Mouse (Mus musculus) Patski (cell line): ENCODE results near the gene Asic2. TPM values are rescaled to one million over a fixed set of nuclear protein-coding genes. Genes with fewer than 3 reads are reported as not detected.
A peak's percentile ranks its signal among the peaks of the same experiment; 100 is the strongest.

Source experiments
- ATAC-seq: fragments of 100-300 bp; one replicate; pipeline ENCODE4 v1.8.0; 2021
- CTCF ChIA-PET: fragments of 350-600 bp; sonication (Branson Sonifier 250); formaldehyde crosslinking; loops from one replicate; lab custom pipeline; 2022; ENCODE audit warnings: inconsistent platforms; lab: Charles Lee
- POLR2A ChIA-PET: fragments of 350-600 bp; sonication (Branson Sonifier 250); formaldehyde crosslinking; loops from one replicate; lab custom pipeline; 2022; ENCODE audit warnings: antibody characterized with exemption, inconsistent platforms; lab: Charles Lee
- DNase-seq: peaks from one replicate; pipeline ENCODE4 v3.0.0-alpha.2; 2011; ENCODE audit warnings: low read depth, low spot score
- H3K27me3 ChIP-seq: fragments of 371-371 bp; one replicate; pipeline ENCODE4 v1.5.1; 2021
- CTCF ChIP-seq: fragments of 100-300 bp; IDR thresholded peaks from one replicate; pipeline ENCODE4 v1.5.1; 2021
- in situ Hi-C: fragments of 300-500 bp; cut with MboI; formaldehyde crosslinking; loops from 3 replicates; pipeline ENCODE4 v1.11.1; 2018; ENCODE audit warnings: low pct_unique_long_range_greater_than_20kb, mixed read lengths
- polyA plus RNA-seq: library from polyadenylated mRNA; unstranded; gene quantifications from one replicate; pipeline ENCODE4 v1.2.3, GENCODE M21; 2021

Gene Asic2
- polyA plus RNA-seq, 1 experiment from 2014 or later = 0.04 TPM

GRCm38 (mm10) chr11:80889336-80890063 lies 1078.8 kb downstream of the Asic2 start:
- ATAC-seq (no peak), DNase-seq (no peak)
- TF ChIP-seq CTCF = no peak
- CTCF ChIA-PET = interaction anchor here (1.0 to 2.2 kb wide), 2 partner anchors 11 kb away, joined by 3 to 9 read pairs; no protein-coding TSS in a partner anchor
- in situ Hi-C loops = no loop called here
- no peaks in the 10 kb centered on the region for H3K27me3 ChIP-seq
- POLR2A ChIA-PET = no interaction called here

- CTCF ChIA-PET = interaction anchor here (0.9 kb wide), 1 partner anchor 8 kb away, joined by 3 read pairs; no protein-coding TSS in a partner anchor
- in situ Hi-C loops = no loop called here
- DNase-seq (no peak), ATAC-seq (peak; percentile 9)
- no peaks in the 10 kb centered on the region for H3K27me3 ChIP-seq
- TF ChIP-seq CTCF = no peak
- POLR2A ChIA-PET = no interaction called here
Observed at GRCm38 (mm10) chr11:80887021-80887420, 1081.2 kb downstream of the Asic2 start.

- in situ Hi-C loops = no loop called here
- H3K27me3 ChIP-seq = no peaks in the 10 kb centered on the region
- ATAC-seq (no peak), DNase-seq (no peak)
- ChIA-PET POLR2A (no interaction called here), CTCF (interaction anchor here (0.9 kb wide), 2 partner anchors 9 to 489 kb away, joined by 3 read pairs; no protein-coding TSS in a partner anchor)
- no peak for TF ChIP-seq CTCF
Observed at GRCm38 (mm10) chr11:80886365-80886764, 1081.9 kb downstream of the Asic2 start.

- DNase-seq (no peak), ATAC-seq (no peak)
- in situ Hi-C loops = no loop called here
- ChIA-PET POLR2A (no interaction called here), CTCF (no interaction called here)
- TF ChIP-seq CTCF = no peak
- no peaks in the 10 kb centered on the region for H3K27me3 ChIP-seq
Observed at GRCm38 (mm10) chr11:80884521-80885231, 1083.6 kb downstream of the Asic2 start.

- CTCF ChIA-PET = interaction anchor here (1.1 to 1.9 kb wide), 2 partner anchors 24 to 96 kb away, joined by 3 to 8 read pairs; no protein-coding TSS in a partner anchor
- ATAC-seq = no peak
- no peak for DNase-seq
- TF ChIP-seq CTCF = no peak
- in situ Hi-C loops = no loop called here
- no peaks in the 10 kb centered on the region for H3K27me3 ChIP-seq
- POLR2A ChIA-PET = no interaction called here
Observed at GRCm38 (mm10) chr11:80882229-80882810, 1085.9 kb downstream of the Asic2 start.

- POLR2A ChIA-PET = interaction anchor here (0.6 kb wide), 1 partner anchor 49 kb away, joined by 3 read pairs; no protein-coding TSS in a partner anchor
- TF ChIP-seq CTCF = no peak
- in situ Hi-C loops = no loop called here
- ATAC-seq (no peak), DNase-seq (no peak)
- CTCF ChIA-PET = interaction anchor here (1.2 to 2.5 kb wide), 3 partner anchors 11 to 29 kb away, joined by 4 to 9 read pairs (median 4); no protein-coding TSS in a partner anchor
- no peaks in the 10 kb centered on the region for H3K27me3 ChIP-seq
Observed at GRCm38 (mm10) chr11:80878026-80878425, 1090.2 kb downstream of the Asic2 start.

GRCm38 (mm10) chr11:80877131-80877651 lies 1091.1 kb downstream of the Asic2 start:
- ATAC-seq = peak; percentile 98

GRCm38 (mm10) chr11:80872509-80873474 lies 1095.5 kb downstream of the Asic2 start:
- DNase-seq (no peak), ATAC-seq (no peak)
- no peaks in the 10 kb centered on the region for H3K27me3 ChIP-seq
- ChIA-PET CTCF (interaction anchor here (1.6 kb wide), 1 partner anchor 30 kb away, joined by 4 read pairs; no protein-coding TSS in a partner anchor), POLR2A (interaction anchor here (1.0 kb wide), 2 partner anchors 9 to 18 kb away, joined by 3 read pairs; no protein-coding TSS in a partner anchor)
- no peak for TF ChIP-seq CTCF
- in situ Hi-C loops = no loop called here

More at GRCm38 (mm10) chr11:80877131-80877651, 1091.1 kb downstream of the Asic2 start:
- no peaks in the 10 kb centered on the region for H3K27me3 ChIP-seq
- no peak for TF ChIP-seq CTCF
- in situ Hi-C loops = no loop called here
- DNase-seq = peak; percentile 93
- POLR2A ChIA-PET = no interaction called here
- CTCF ChIA-PET = interaction anchor here (2.5 kb wide), 1 partner anchor 11 kb away, joined by 9 read pairs; no protein-coding TSS in a partner anchor

GRCm38 (mm10) chr11:80868039-80868438 lies 1100.2 kb downstream of the Asic2 start:
- TF ChIP-seq CTCF = no peak
- POLR2A ChIA-PET = no interaction called here
- CTCF ChIA-PET = no interaction called here
- ATAC-seq = no peak
- in situ Hi-C loops = no loop called here
- DNase-seq = no peak
- no peaks in the 10 kb centered on the region for H3K27me3 ChIP-seq
